Mouse (Mus musculus): Measurements from ENCODE around the gene Lgals2. TPM values are rescaled to one million over a fixed set of nuclear protein-coding genes. Genes with fewer than 3 reads are reported as not detected.
"Not testable (repeated sequence)": the region's sequence is repeated elsewhere in the genome, so short reads cannot be mapped to it uniquely, and the experiment has no call there.

Lgals2 gene
- not detected for total RNA-seq (2021)

DNA sequence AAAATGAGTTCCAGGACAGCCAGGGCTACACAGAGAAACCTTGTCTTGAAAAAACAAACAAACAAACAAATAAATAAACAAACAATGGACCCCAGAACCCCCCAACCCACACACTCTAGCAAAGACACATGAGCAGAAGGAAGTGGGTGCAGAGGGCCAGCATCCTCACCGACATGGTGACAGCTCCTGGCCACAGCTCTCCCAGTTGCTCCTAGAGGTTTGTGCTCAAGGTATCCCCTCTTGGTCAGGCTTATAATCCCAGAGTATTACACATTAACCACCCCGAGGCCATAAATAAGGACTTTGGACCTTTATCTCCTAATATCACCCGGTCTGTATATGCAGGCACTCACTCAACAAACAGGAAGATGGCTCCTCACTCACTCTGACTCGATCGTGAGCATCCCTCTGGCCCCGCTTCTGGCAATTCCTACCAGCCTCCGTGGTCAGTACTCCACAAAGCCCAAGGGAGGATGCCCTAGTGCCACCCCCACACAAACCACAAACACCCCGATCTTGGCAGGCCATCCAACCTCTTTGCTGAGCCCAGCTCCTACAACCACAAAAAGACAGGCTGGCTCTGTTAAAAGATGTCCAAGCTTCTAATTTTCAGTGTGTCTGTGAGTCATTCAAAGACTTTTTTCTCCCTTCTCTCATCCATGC is at the start of gene Lgals2:
Gene Lgals2, minus strand, starts transcription at position 227 of the 663 bp plus-strand sequence.
- intact Hi-C loops (cut with DNase I), result no loop called here
- no peak for DNase-seq

DNA sequence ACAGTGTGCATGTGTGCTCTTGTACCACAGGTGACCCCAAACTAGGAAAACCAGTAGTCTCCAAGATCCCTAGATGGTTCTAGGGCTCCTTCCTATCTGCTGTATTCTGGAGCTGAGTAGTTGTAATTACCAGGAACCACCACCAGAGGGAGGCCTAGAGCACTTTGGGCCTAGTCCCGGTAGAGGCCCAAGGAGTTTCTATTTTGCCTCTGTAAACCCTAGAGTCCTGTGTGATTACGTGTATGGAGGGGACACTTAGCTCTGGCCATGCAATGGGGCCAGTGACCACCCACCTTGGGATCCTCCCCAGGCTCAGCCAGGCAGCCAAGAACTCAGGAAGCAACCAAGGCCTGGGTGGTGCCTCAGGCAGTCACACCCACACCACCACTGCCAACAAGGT is 47.9 kb upstream of the Lgals2 start:
- DNase-seq, result peak; percentile 83
- intact Hi-C loops (cut with DNase I), result no loop called here

DNA sequence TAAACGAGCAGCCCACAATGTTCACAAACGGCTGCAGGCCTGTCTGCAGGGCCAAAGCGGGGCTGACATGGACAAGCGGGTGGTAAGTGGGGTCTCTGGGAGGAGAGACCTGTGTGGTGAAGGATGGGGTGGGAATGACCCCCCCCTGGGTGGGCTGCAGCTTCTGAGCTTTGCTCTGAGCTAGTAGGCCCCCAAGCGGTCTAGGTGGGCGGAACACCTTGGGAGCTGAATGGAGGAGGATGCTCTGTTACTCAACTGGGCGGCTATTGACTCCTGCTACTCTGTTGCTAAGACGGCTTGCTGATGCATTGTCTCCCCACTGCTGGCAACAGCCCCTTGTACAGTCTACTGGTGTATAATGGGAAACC is 46.1 kb upstream of the Lgals2 start:
- intact Hi-C loops (cut with DNase I), result no loop called here
- DNase-seq, result no peak

GRCm38 (mm10) chr15:78900585-78901421 is 45.5 kb upstream of the Lgals2 start:
- intact Hi-C loops (cut with DNase I), result no loop called here
- no peak for DNase-seq

- DNase-seq, result peak; percentile 41
- intact Hi-C loops (cut with DNase I), result no loop called here
Observed at GRCm38 (mm10) chr15:78899740-78900584, 44.6 kb upstream of the Lgals2 start, which contains the start of gene Sh3bp1. TSS of gene Sh3bp1 (plus strand) at chr15:78899768.

- intact Hi-C loops (cut with DNase I), result no loop called here
- DNase-seq, result no peak
Observed at GRCm38 (mm10) chr15:78899409-78899739, 44.0 kb upstream of the Lgals2 start, which contains the start of gene Gm49510. TSS of gene Gm49510 (plus strand) at chr15:78899667.

- intact Hi-C loops (cut with DNase I), result no loop called here
Observed at GRCm38 (mm10) chr15:78898507-78899001, 43.2 kb upstream of the Lgals2 start.

DNA sequence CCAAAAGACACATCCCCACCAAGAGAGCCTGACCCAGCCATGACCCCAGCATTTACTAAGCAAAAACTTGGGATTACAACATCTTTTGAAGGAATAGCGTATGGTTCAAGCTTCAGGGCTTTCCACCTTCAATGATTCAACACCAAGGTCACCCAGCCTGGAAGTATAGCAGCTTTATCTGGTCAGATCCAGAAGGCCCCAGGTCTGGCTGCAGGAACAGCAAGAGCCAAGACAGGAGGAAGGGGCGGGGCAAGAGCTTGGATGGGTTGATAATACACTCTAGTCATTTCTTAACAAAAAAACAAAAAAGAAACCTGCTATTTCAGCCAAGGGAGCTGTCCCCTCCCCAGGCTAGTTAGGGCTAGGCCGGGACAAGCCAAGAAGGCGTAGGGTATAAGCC is 42.2 kb upstream of the Lgals2 start:
- intact Hi-C loops (cut with DNase I), result no loop called here
- no peak for DNase-seq

More at GRCm38 (mm10) chr15:78898507-78899001, 43.2 kb upstream of the Lgals2 start:
- no peak for DNase-seq

GRCm38 (mm10) chr15:78896149-78896548 is 40.8 kb upstream of the Lgals2 start:
- intact Hi-C loops (cut with DNase I), result no loop called here

GRCm38 (mm10) chr15:78895741-78896140 is 40.4 kb upstream of the Lgals2 start:
- DNase-seq, result no peak
- intact Hi-C loops (cut with DNase I), result no loop called here

More at GRCm38 (mm10) chr15:78896149-78896548, 40.8 kb upstream of the Lgals2 start:
- no peak for DNase-seq

- no peak for DNase-seq
- intact Hi-C loops (cut with DNase I), result no loop called here
Observed at GRCm38 (mm10) chr15:78894726-78895125, 39.4 kb upstream of the Lgals2 start.

DNA sequence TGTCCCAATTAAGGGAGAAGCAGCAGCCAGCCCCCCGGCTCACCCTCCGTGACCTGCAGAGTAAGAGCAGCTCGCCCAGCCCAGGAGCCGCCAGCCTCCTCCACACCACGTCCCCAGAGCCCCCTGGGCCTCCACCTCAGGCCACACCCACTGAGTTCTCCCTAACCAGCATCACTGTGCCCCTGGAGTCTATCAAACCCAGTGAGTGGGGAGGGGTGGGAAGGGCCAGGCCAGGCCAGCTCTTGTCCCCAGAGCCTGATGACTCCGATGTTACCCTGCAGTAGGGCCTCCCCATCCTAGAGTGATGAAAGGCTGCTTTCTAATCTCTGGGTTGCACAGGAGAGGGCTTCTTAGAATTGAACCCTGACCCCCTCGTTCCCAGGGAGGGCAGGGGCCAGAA is 37.1 kb upstream of the Lgals2 start:
- intact Hi-C loops (cut with DNase I), result no loop called here

GRCm38 (mm10) chr15:78889401-78889853 is 34.1 kb upstream of the Lgals2 start:
- no peak for DNase-seq
- intact Hi-C loops (cut with DNase I), result no loop called here

More for the DNA sequence above, 37.1 kb upstream of the Lgals2 start:
- no peak for DNase-seq

DNA sequence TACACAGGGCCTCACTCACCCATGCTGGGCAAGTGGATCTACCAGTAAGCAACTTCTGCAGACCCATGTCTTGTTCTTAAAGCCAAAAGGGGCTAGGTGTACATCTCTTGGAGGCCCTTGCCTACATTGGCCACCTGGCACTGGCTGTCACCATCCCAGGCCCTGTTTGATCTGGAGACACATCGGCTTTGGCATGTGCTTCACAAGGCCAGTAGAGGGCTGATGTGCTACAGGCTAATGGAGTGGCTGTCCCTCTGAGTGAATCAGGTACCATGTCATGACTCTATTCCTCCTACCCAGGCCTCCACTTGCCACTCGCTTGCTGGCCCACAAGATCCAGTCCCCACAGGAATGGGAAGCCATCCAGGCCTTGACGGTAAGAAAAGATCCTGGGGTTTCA is 26.5 kb upstream of the Lgals2 start:
- intact Hi-C loops (cut with DNase I), result no loop called here
- DNase-seq, result no peak

- intact Hi-C loops (cut with DNase I), result no loop called here
- no peak for DNase-seq
Observed at GRCm38 (mm10) chr15:78880432-78880831, 25.1 kb upstream of the Lgals2 start.

GRCm38 (mm10) chr15:78878792-78879516 is 23.6 kb upstream of the Lgals2 start:
- intact Hi-C loops (cut with DNase I); DNase-seq: not testable (repeated sequence)

GRCm38 (mm10) chr15:78877810-78878390 is 22.6 kb upstream of the Lgals2 start:
- no peak for DNase-seq
- intact Hi-C loops (cut with DNase I), result no loop called here

- intact Hi-C loops (cut with DNase I), result no loop called here
- peak; percentile 95 for DNase-seq
Observed at GRCm38 (mm10) chr15:78876991-78877809, 21.9 kb upstream of the Lgals2 start, which contains the start of gene Gga1. TSS of gene Gga1 (plus strand) at chr15:78877190.

GRCm38 (mm10) chr15:78876258-78876696 is 20.9 kb upstream of the Lgals2 start:
- peak; percentile 90 for DNase-seq
- intact Hi-C loops (cut with DNase I), result no loop called here
